Mouse (Mus musculus) cerebellum, adult 2 months (tissue): ENCODE measurements around the gene Wdr27.

Source experiments
- CTCF ChIP-seq: fragments of 200-500 bp; IDR thresholded peaks from 2 replicates; pipeline ENCODE4 v1.5.1; 2011; ENCODE audit warnings: low read depth, mild to moderate bottlenecking, control low read depth, low read length, moderate library complexity, borderline replicate concordance; ENCODE audit not compliant: insufficient read depth
- POLR2A ChIP-seq: fragments of 200-500 bp; IDR thresholded peaks from 2 replicates; pipeline ENCODE4 v1.6.1; 2011; ENCODE audit warnings: low read length, control low read depth, borderline replicate concordance; ENCODE audit not compliant: insufficient read depth

GRCm38 (mm10) chr17:14943729-14944059, 736 bp upstream of the Wdr27 start:
- TF ChIP-seq CTCF: no peak
- TF ChIP-seq POLR2A: no peak
